13 mouse cellular contexts compared by ENCODE assay signal in the genomic region with DNA sequence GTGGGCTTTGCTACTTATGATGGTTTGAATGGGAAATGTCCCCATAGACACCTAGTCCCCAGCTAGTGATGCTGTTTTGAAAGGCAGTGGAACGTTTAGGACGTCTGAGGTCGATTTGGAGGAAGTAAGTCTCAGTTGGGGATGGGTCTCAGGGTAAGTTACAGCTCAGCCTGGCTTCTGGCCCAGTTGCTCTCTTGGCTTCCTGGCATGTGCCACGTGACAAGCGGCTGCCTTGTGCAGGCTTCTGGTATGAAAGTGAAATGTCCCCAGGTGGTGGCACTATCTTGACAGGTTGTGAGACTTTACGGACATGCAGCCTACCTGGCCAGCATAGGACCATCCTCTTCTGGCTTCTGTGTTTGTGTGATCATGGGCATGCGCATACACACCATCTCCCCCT. TPM values are rescaled to one million over a fixed set of nuclear protein-coding genes. Genes with fewer than 3 reads are reported as not detected.
DNase-seq lines count a peak whose midpoint lies in the region; ATAC-seq and TF ChIP-seq lines count a peak whose summit lies in the region.
"Had no signal": no experiment of that assay in that cellular context is flagged by ENCODE, and none has a peak within 500 bp of the region (broad histone marks: within the 10 kb centered on the region; RNA-seq: fewer than 3 reads in every experiment).

No protein-coding gene starts in this region.

- WGBS in forebrain, postnatal 0 days, result 79% methylated on average over 7 of the region's 7 CpGs

- peak; percentile 30 for DNase-seq in urinary bladder, postnatal 14 days (ENCODE audit: low spot score)
- DNase-seq in urinary bladder, postnatal 10 days (ENCODE audit: low spot score), result no peak
- peak; percentile 33 to 44 for DNase-seq in lung, postnatal 4 days
- DNase-seq in thymus, postnatal 4 days, result peak; percentile 71
- DNase-seq in cerebellum, adult 11-12 months, result no peak
- DNase-seq in forebrain, postnatal 0 days, result no peak
- DNase-seq: cerebellum, adult 8-10 months had no signal

- no peak for TF ChIP-seq CTCF in forebrain, postnatal 0 days (IDR thresholded peaks at IDR 0.05; ENCODE audit: low read depth)

- H3K9ac ChIP-seq in forebrain, postnatal 0 days, result no peak overlapping the region
- H3K9ac ChIP-seq: hindbrain, embryonic 15.5 days had no signal

- no peaks in the 10 kb centered on the region for H3K4me1 ChIP-seq in forebrain, postnatal 0 days (ENCODE audit: insufficient read depth)
- H3K4me1 ChIP-seq: hindbrain, embryonic 15.5 days had no signal

- ATAC-seq in hematopoietic stem cell, adult 5-6 weeks (replicated peaks in 1 of 2; ENCODE audit: insufficient read depth in 1 of 2, low FRiP score in 2 of 2, low TSS enrichment in 1 of 2, low read depth in 1 of 2, poor library complexity in 2 of 2, severe bottlenecking in 2 of 2), result peak; percentile 76 to 84
- no peak for ATAC-seq in forebrain, postnatal 0 days
- ATAC-seq in frontal cortex, adult (ENCODE audit: low TSS enrichment), result no peak

- no peaks in the 10 kb centered on the region for H3K36me3 ChIP-seq in forebrain, postnatal 0 days (ENCODE audit: insufficient read depth)
- H3K36me3 ChIP-seq: hindbrain, embryonic 15.5 days had no signal

- no peaks in the 10 kb centered on the region for H3K9me3 ChIP-seq in forebrain, postnatal 0 days (ENCODE audit: low read length)
- H3K9me3 ChIP-seq: hindbrain, embryonic 15.5 days had no signal

- H3K4me3 ChIP-seq in forebrain, postnatal 0 days (ENCODE audit: low read depth, low read length), result no peak overlapping the region
- H3K4me3 ChIP-seq: hindbrain, embryonic 15.5 days had no signal

- no peaks in the 10 kb centered on the region for H3K27me3 ChIP-seq in forebrain, postnatal 0 days (ENCODE audit: insufficient read depth, low read length)

- no peak overlapping the region for H3K27ac ChIP-seq in forebrain, postnatal 0 days (ENCODE audit: low read depth, low read length)
- H3K27ac ChIP-seq: hindbrain, embryonic 15.5 days had no signal

- no peak overlapping the region for H3K4me2 ChIP-seq in forebrain, postnatal 0 days (ENCODE audit: low read depth)
- H3K4me2 ChIP-seq: hindbrain, embryonic 15.5 days; midbrain, embryonic 11.5 days had no signal

RNA-seq across cellular contexts. Expression of a gene that starts 12.5 kb away (rescaled TPM):
- 0.45 TPM in 1 of 2 replicates, not detected in the other for total RNA-seq in hematopoietic stem cell, adult 5-6 weeks (2017)
- not detected in 2 replicates for total RNA-seq in forebrain, postnatal 0 days (2014; rRNA removed)
- not detected in 2 replicates for polyA plus RNA-seq in forebrain, postnatal 0 days (2015; fragmentation: Nextera tagmentation; extraction: Ambion mirVana)
- total RNA-seq: left cerebral cortex, postnatal 25 days had no signal
- polyA plus RNA-seq: forebrain, embryonic 11.5 days; hindbrain, embryonic 15.5 days; midbrain, embryonic 11.5 days had no signal

RNA-seq across cellular contexts. Expression of a gene that starts 26.0 kb away (rescaled TPM):
- total RNA-seq in hematopoietic stem cell, adult 5-6 weeks (2017), result 1.1 TPM in 1 of 2 replicates, not detected in the other
- 3.0 and 5.4 TPM in 2 replicates for total RNA-seq in forebrain, postnatal 0 days (2014; rRNA removed)
- 4.3 and 4.5 TPM in 2 replicates for polyA plus RNA-seq in forebrain, postnatal 0 days (2015; fragmentation: Nextera tagmentation; extraction: Ambion mirVana)

RNA-seq across cellular contexts. Expression of a gene that starts 50.2 kb away (rescaled TPM):
- 1.2 and 5.9 TPM in 2 replicates for total RNA-seq in hematopoietic stem cell, adult 5-6 weeks (2017)
- 1.0 and 1.1 TPM in 2 replicates for total RNA-seq in forebrain, postnatal 0 days (2014; rRNA removed)
- 1.5 and 1.9 TPM in 2 replicates for polyA plus RNA-seq in forebrain, postnatal 0 days (2015; fragmentation: Nextera tagmentation; extraction: Ambion mirVana)
- polyA plus RNA-seq: forebrain, embryonic 11.5 days had no signal

Comparison
In these comparisons a context has a peak if more than half of its experiments do, and no peak if none do; other contexts are left out.
1. DNase-seq: peak in urinary bladder, postnatal 14 days (single experiment), lung, postnatal 4 days (2 of 2) and thymus, postnatal 4 days (single experiment); none in urinary bladder, postnatal 10 days (single experiment), cerebellum, adult 11-12 months (single experiment) and forebrain, postnatal 0 days (single experiment).
2. ATAC-seq: peak in hematopoietic stem cell, adult 5-6 weeks (2 of 2); none in forebrain, postnatal 0 days (single experiment) and frontal cortex, adult (single experiment).